Mouse (Mus musculus) kidney, adult 2 months (tissue): Measurements from ENCODE around the gene Rhox3h.
"Not testable (repeated sequence)": the region's sequence is repeated elsewhere in the genome, so short reads cannot be mapped to it uniquely, and the experiment has no call there.

Experiments
- CTCF ChIP-seq: fragments of 200-500 bp; conservative IDR thresholded peaks from 2 replicates; pipeline ENCODE4 v1.5.1; 2011; ENCODE audit warnings: low read depth, mild to moderate bottlenecking, control low read depth, low read length, moderate library complexity, mixed read lengths; ENCODE audit not compliant: insufficient read depth, insufficient read length
- POLR2A ChIP-seq: fragments of 200-500 bp; IDR thresholded peaks from one replicate; pipeline ENCODE4 v1.6.1; 2011; ENCODE audit warnings: low read depth, low read length, control low read depth

DNA sequence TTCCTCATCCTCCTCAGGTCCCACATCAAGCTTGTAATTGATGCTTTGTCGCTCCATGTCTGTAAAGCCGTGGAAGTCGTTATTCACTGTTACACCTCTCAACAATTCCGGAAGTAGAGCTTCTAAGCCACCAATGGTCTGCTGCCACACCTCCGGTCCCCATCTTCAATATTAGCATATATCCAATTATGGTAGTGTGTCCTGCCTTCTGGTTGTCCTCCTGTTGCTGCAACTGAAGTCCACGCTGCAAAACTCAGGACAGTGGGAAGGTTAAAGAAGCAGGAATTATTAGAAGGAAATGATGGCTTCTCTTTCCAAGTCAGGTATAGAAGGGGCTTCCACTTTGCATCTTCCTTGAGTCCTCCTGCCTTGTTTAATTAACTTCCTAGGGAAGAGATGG, 25.2 kb downstream of the Rhox3h start, which contains the start of gene Rhox2g:
- not testable (repeated sequence) for TF ChIP-seq CTCF, POLR2A
